Mouse (Mus musculus): ENCODE measurements around the gene Car5a.

DNA sequence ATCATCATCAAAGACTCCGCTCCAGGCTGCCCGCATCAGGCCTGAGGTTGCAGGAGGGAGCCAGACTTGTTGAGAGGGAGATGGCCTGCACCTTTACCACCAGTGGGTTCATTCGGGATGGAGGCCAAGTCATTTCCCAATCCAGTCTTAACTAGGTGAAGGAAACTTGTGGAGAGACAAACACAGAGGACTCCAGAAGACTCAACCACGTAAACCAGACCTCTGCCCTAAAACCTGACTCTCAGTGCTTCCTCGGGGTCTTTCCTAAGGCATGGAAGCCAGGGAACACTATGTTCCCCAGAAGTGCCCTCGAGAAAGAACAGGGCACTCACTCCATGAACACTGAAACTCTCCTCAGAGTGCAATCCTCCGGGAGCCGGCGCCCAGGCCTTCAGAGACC is 39.7 kb downstream of the Car5a start:
- TF ChIP-seq CTCF (IDR thresholded peaks at IDR 0.05; ENCODE audit: low read depth) = no peak
- TF ChIP-seq EP300 (IDR thresholded peaks at IDR 0.05; ENCODE audit: low read depth) = no peak
